Mouse (Mus musculus): Measurements from ENCODE around the gene Olfr112. TPM values are rescaled to one million over a fixed set of nuclear protein-coding genes. Genes with fewer than 3 reads are reported as not detected.

The Olfr112 gene
- polyA plus RNA-seq (2017; shearing (Covaris generic)): not detected

GRCm38 (mm10) chr17:37569351-37569750 is at the start of gene Olfr112:
Gene Olfr112, minus strand, starts transcription at chr17:37569451.

GRCm38 (mm10) chr17:37592643-37593042 is 23.4 kb upstream of the Olfr112 start, which contains the start of gene Olfr114:
Gene Olfr114, minus strand, starts transcription at chr17:37592743.

GRCm38 (mm10) chr17:37577563-37577962 is 8.3 kb upstream of the Olfr112 start, which contains the start of gene Olfr113:
Gene Olfr113, minus strand, starts transcription at chr17:37577663.

Other genes with a start within 250 kb of the Olfr112 start
- gene Olfr103, start 229.8 kb downstream of the Olfr112 start, polyA plus RNA-seq (2017; shearing (Covaris generic)): not detected
- not detected for gene Olfr104-ps, start 209.9 kb downstream of the Olfr112 start, polyA plus RNA-seq (2017; shearing (Covaris generic))
- gene Olfr105-ps, start 190.4 kb downstream of the Olfr112 start, polyA plus RNA-seq (2017; shearing (Covaris generic)): not detected
- not detected for gene Olfr106-ps, start 179.1 kb downstream of the Olfr112 start, polyA plus RNA-seq (2017; shearing (Covaris generic))
- 0.12 TPM for gene Olfr107, start 170.2 kb downstream of the Olfr112 start, polyA plus RNA-seq (2017; shearing (Covaris generic))
- gene Olfr108, start 124.0 kb downstream of the Olfr112 start, polyA plus RNA-seq (2017; shearing (Covaris generic)): not detected
- gene Olfr109, start 110.5 kb downstream of the Olfr112 start, polyA plus RNA-seq (2017; shearing (Covaris generic)): not detected
- not detected for gene H2-M2, start 85.9 kb downstream of the Olfr112 start, polyA plus RNA-seq (2017; shearing (Covaris generic))
- not detected for gene Olfr110, start 77.0 kb downstream of the Olfr112 start, polyA plus RNA-seq (2017; shearing (Covaris generic))
- gene Olfr111, start 61.4 kb downstream of the Olfr112 start, polyA plus RNA-seq (2017; shearing (Covaris generic)): not detected
- gene Olfr113, start 8.2 kb upstream of the Olfr112 start, polyA plus RNA-seq (2017; shearing (Covaris generic)): not detected
- not detected for gene Olfr114, start 23.3 kb upstream of the Olfr112 start, polyA plus RNA-seq (2017; shearing (Covaris generic))
- gene Olfr115, start 57.7 kb upstream of the Olfr112 start, polyA plus RNA-seq (2017; shearing (Covaris generic)): not detected
- not detected for gene Olfr116, start 57.7 kb upstream of the Olfr112 start, polyA plus RNA-seq (2017; shearing (Covaris generic))
- gene Olfr117, start 94.3 kb upstream of the Olfr112 start, polyA plus RNA-seq (2017; shearing (Covaris generic)): not detected
- 0.46 TPM for gene Olfr118, start 97.5 kb upstream of the Olfr112 start, polyA plus RNA-seq (2017; shearing (Covaris generic))
- gene Olfr119, start 127.1 kb upstream of the Olfr112 start, polyA plus RNA-seq (2017; shearing (Covaris generic)): not detected
- not detected for gene Olfr120, start 152.4 kb upstream of the Olfr112 start, polyA plus RNA-seq (2017; shearing (Covaris generic))
- not detected for gene Olfr121, start 179.4 kb upstream of the Olfr112 start, polyA plus RNA-seq (2017; shearing (Covaris generic))
- not detected for gene Olfr122, start 199.2 kb upstream of the Olfr112 start, polyA plus RNA-seq (2017; shearing (Covaris generic))
- gene Olfr123, start 224.1 kb upstream of the Olfr112 start, polyA plus RNA-seq (2017; shearing (Covaris generic)): not detected
- gene Olfr124, start 230.4 kb upstream of the Olfr112 start, polyA plus RNA-seq (2017; shearing (Covaris generic)): not detected

All from naive thymus-derived CD4-positive, alpha-beta T cell, adult 5 months (primary cell).